Mouse (Mus musculus): ENCODE data around the gene Snrpg.
A peak's percentile ranks its signal among the peaks of the same experiment; 100 is the strongest.
"Not testable (repeated sequence)": the region's sequence is repeated elsewhere in the genome, so short reads cannot be mapped to it uniquely, and the experiment has no call there.

Gene Snrpg

GRCm38 (mm10) chr6:86370764-86371339 lies at the start of gene Snrpg:
Gene Snrpg, plus strand, starts transcription at chr6:86371304.
- no peak for DNase-seq

- DNase-seq, result no peak
These were observed 49.0 kb upstream of the Snrpg start for GRCm38 (mm10) chr6:86322031-86322563.

- DNase-seq, result no peak
These were observed 48.1 kb upstream of the Snrpg start for GRCm38 (mm10) chr6:86322991-86323390.

- no peak for DNase-seq
These were observed 46.7 kb upstream of the Snrpg start for GRCm38 (mm10) chr6:86324400-86324799.

GRCm38 (mm10) chr6:86325646-86326045 lies 45.5 kb upstream of the Snrpg start:
- no peak for DNase-seq

GRCm38 (mm10) chr6:86326866-86327265 lies 44.2 kb upstream of the Snrpg start:
- DNase-seq, result peak; percentile 24

GRCm38 (mm10) chr6:86328369-86328768 lies 42.7 kb upstream of the Snrpg start:
- peak; percentile 12 for DNase-seq

GRCm38 (mm10) chr6:86329943-86330342 lies 41.2 kb upstream of the Snrpg start:
- DNase-seq, result no peak

- DNase-seq, result no peak
These were observed 35.8 kb upstream of the Snrpg start for GRCm38 (mm10) chr6:86335121-86335849.

GRCm38 (mm10) chr6:86335860-86336259 lies 35.2 kb upstream of the Snrpg start:
- no peak for DNase-seq

- DNase-seq, result not testable (repeated sequence)
These were observed 34.8 kb upstream of the Snrpg start for GRCm38 (mm10) chr6:86336340-86336739.

- peak; percentile 14 for DNase-seq
These were observed 27.4 kb upstream of the Snrpg start for GRCm38 (mm10) chr6:86343656-86344055.

GRCm38 (mm10) chr6:86346063-86346462 lies 25.0 kb upstream of the Snrpg start:
- DNase-seq, result no peak

- no peak for DNase-seq
These were observed 21.8 kb upstream of the Snrpg start for GRCm38 (mm10) chr6:86349257-86349656.

- no peak for DNase-seq
These were observed 16.2 kb upstream of the Snrpg start for GRCm38 (mm10) chr6:86354948-86355347.

GRCm38 (mm10) chr6:86356956-86357355 lies 14.1 kb upstream of the Snrpg start:
- no peak for DNase-seq

GRCm38 (mm10) chr6:86360691-86361090 lies 10.4 kb upstream of the Snrpg start:
- DNase-seq, result no peak

- no peak for DNase-seq
These were observed 9.7 kb upstream of the Snrpg start for GRCm38 (mm10) chr6:86361373-86361772.

GRCm38 (mm10) chr6:86364442-86365141 lies 6.5 kb upstream of the Snrpg start:
- DNase-seq, result peak; percentile 80

- DNase-seq, result peak; percentile 97
These were observed 5.6 kb upstream of the Snrpg start, which contains the start of gene Fam136a for GRCm38 (mm10) chr6:86365371-86366124. Gene Fam136a, plus strand, starts transcription at chr6:86365646.

- DNase-seq, result peak; percentile 44
These were observed 4.8 kb upstream of the Snrpg start for GRCm38 (mm10) chr6:86366125-86366852.

GRCm38 (mm10) chr6:86366853-86367249 lies 4.3 kb upstream of the Snrpg start:
- no peak for DNase-seq
